Mouse (Mus musculus) neural tube, embryonic 11.5 days (tissue): ENCODE data around the gene Lrrc46. TPM values are rescaled to one million over a fixed set of nuclear protein-coding genes. Genes with fewer than 3 reads are reported as not detected.

Source experiments
- ATAC-seq: fragments of 200-750 bp; cut with Nextera tagmentation; 2 replicates; pipeline ENCODE4 v1.8.0; 2017; ENCODE audit warnings: moderate number of reproducible peaks, mild to moderate bottlenecking, moderate TSS enrichment, moderate library complexity; ENCODE audit not compliant: insufficient read depth, low FRiP score, low TSS enrichment
- DNase-seq: peaks from one replicate; pipeline ENCODE4 v3.0.0-alpha.2; 2015; ENCODE audit warnings: low spot score
- H3K27ac ChIP-seq: fragments of 300-500 bp; sonication (generic); 2 replicates; pipeline ENCODE4 v1.5.1; 2014; ENCODE audit warnings: low read depth, mild to moderate bottlenecking, low read length
- H3K27me3 ChIP-seq: fragments of 300-500 bp; sonication (generic); 2 replicates; pipeline ENCODE4 v1.6.1; 2014; ENCODE audit warnings: mild to moderate bottlenecking, low read length, mixed read lengths; ENCODE audit not compliant: control insufficient read depth, insufficient read depth
- H3K36me3 ChIP-seq: fragments of 300-500 bp; sonication (generic); 2 replicates; pipeline ENCODE4 v1.6.1; 2014; ENCODE audit warnings: mild to moderate bottlenecking, low read length, moderate library complexity, mixed read lengths; ENCODE audit not compliant: control insufficient read depth, insufficient read depth
- H3K4me1 ChIP-seq: fragments of 300-500 bp; sonication (generic); 2 replicates; pipeline ENCODE4 v1.6.1; 2014; ENCODE audit warnings: low read length, mixed read lengths; ENCODE audit not compliant: control insufficient read depth, insufficient read depth
- H3K4me2 ChIP-seq: fragments of 300-500 bp; sonication (generic); 2 replicates; pipeline ENCODE4 v1.6.1; 2014; ENCODE audit warnings: low read depth, mild to moderate bottlenecking, moderate library complexity
- H3K4me3 ChIP-seq: fragments of 300-500 bp; sonication (generic); 2 replicates; pipeline ENCODE4 v1.5.1; 2014; ENCODE audit warnings: low read depth, low read length
- H3K9ac ChIP-seq: fragments of 300-500 bp; sonication (generic); 2 replicates; pipeline ENCODE4 v1.6.1; 2014; ENCODE audit warnings: mild to moderate bottlenecking, low read length
- H3K9me3 ChIP-seq: fragments of 300-500 bp; sonication (generic); 2 replicates; pipeline ENCODE4 v1.6.1; 2016; ENCODE audit warnings: low read length; ENCODE audit not compliant: control insufficient read depth
- WGBS: fragments of 180-500 bp; shearing (Covaris S2); extraction: QIAGEN DNeasy Blood & Tissue Kit; methylation state at CpG from one replicate; pipeline ENCODE4 v1.1.7; 2014; 5-methylcytosine and 5-hydroxymethylcytosine counted together
- polyA plus RNA-seq: library from polyadenylated mRNA; unstranded; fragments of >200 nt; fragmentation: Nextera tagmentation; extraction: Ambion mirVana; gene quantifications from 2 replicates; pipeline ENCODE4 v1.2.1, GENCODE M21; 2014

Gene Lrrc46
- polyA plus RNA-seq, 1 experiment from 2014 or later = 3.1 TPM

- H3K4me3 ChIP-seq = no peak overlapping the region
- H3K36me3 ChIP-seq = peaks cover 3% of the 10 kb centered on the region; the same call in 1 of the 2 replicates
- H3K4me1 ChIP-seq = peaks cover 11% of the 10 kb centered on the region
- DNase-seq (no peak), ATAC-seq (no peak)
- no peak overlapping the region for H3K9ac ChIP-seq
- WGBS = 21% methylated on average over 11 of the region's 11 CpGs
- H3K27me3 ChIP-seq = no peaks in the 10 kb centered on the region
- H3K4me2 ChIP-seq = no peak overlapping the region
- no peak overlapping the region for H3K27ac ChIP-seq
- H3K9me3 ChIP-seq = no peaks in the 10 kb centered on the region
These were observed 11.0 kb upstream of the Lrrc46 start for GRCm38 (mm10) chr11:97052219-97052646.

DNA sequence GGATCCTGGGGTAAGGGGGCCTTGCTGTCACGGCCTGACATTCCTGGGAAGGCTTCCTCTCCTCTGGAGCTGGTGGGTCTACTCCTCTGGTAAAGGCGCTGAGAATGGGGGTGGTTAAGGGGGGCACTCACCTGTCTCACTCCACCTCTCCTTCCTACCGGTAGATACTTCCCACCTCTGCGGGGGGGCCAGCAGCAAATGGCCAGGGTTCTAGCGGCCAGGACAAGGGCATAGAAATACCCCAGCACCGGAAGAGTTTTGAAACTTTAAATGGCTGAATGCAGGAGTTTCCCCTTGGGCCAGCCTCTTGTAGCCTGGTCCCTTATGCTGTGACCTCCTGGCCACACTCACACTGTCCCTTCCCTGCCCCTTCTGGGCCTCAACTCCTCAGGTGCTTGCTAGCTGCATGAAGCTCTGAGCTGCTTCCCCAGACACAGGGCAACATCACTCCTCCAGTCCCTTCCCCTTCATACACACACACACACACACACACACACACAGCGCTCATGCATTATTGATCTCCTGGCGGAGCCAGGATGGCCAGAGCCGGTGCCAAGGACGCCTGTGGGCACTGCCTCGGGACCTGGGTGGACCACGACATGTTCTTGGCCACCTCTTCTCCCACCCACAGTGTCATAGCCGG is 9.9 kb upstream of the Lrrc46 start:
- no peaks in the 10 kb centered on the region for H3K27me3 ChIP-seq
- peaks cover 11% of the 10 kb centered on the region for H3K4me1 ChIP-seq
- no peak for ATAC-seq
- H3K9me3 ChIP-seq = no peaks in the 10 kb centered on the region
- no peak overlapping the region for H3K27ac ChIP-seq
- H3K4me2 ChIP-seq = peak overlapping the region; percentile 95
- WGBS = 33% methylated on average over 13 of the region's 13 CpGs
- peak overlapping the region; percentile 80 for H3K9ac ChIP-seq
- peaks cover 5% of the 10 kb centered on the region for H3K36me3 ChIP-seq
- H3K4me3 ChIP-seq = peak overlapping the region; percentile 71
- DNase-seq = no peak

GRCm38 (mm10) chr11:97050216-97050943 is 9.2 kb upstream of the Lrrc46 start, which contains the start of gene Osbpl7:
TSS of gene Osbpl7 (plus strand) at chr11:97050628.
- ATAC-seq = peak; percentile 65; the same call in 1 of the 2 replicates
- no peak within 1 kb of the TSS for H3K27ac ChIP-seq

DNA sequence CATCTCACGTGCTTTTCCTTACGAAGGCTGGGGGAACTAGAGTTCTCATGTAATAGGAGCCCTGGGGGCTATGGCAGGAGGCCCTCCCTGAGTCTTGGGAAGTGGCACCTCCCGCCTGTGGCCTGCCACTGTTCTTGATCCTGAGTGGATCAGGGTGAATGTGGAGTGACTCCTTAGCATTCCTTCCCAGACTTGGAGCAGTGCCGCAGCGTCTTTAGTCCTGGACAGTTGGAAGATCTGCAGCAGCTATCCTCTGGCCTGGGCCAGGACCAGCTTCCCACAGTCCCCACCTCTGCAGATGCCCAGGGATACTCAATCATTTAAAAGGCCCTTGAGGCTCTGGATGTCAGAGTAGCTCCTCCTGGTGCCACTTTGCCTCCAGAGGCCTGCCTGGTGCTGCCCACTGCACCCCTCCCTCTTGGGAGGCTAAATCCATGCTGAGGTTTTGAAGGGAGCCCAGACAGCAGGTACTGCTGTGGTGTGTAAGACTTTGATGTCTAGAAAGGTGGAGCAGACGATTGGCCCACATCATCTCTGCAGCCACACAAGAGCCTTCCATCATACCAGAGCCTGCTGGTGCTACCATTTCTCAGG is 8.4 kb upstream of the Lrrc46 start:
- DNase-seq (no peak), ATAC-seq (no peak)
- Histone ChIP-seq H3K27me3 (no peaks in the 10 kb centered on the region), H3K27ac (no peak overlapping the region), H3K4me2 (no peak overlapping the region), H3K9me3 (no peaks in the 10 kb centered on the region), H3K4me1 (peaks cover 11% of the 10 kb centered on the region), H3K36me3 (peaks cover 4% of the 10 kb centered on the region), H3K9ac (no peak overlapping the region), H3K4me3 (no peak overlapping the region)
- WGBS = 84% methylated on average over 6 of the region's 6 CpGs

More at GRCm38 (mm10) chr11:97050216-97050943, 9.2 kb upstream of the Lrrc46 start, which contains the start of gene Osbpl7:
- DNase-seq = peak; percentile 78
- H3K4me3 ChIP-seq = peak within 1 kb of the TSS; percentile 71
- peak within 1 kb of the TSS; percentile 95 for H3K4me2 ChIP-seq
- peak within 1 kb of the TSS; percentile 80 for H3K9ac ChIP-seq
- peaks cover 6% of the 10 kb centered on the region for H3K36me3 ChIP-seq
- H3K9me3 ChIP-seq = no peaks in the 10 kb centered on the region
- peaks cover 11% of the 10 kb centered on the region for H3K4me1 ChIP-seq
- WGBS = 8% methylated on average over 18 of the region's 18 CpGs
- no peaks in the 10 kb centered on the region for H3K27me3 ChIP-seq

DNA sequence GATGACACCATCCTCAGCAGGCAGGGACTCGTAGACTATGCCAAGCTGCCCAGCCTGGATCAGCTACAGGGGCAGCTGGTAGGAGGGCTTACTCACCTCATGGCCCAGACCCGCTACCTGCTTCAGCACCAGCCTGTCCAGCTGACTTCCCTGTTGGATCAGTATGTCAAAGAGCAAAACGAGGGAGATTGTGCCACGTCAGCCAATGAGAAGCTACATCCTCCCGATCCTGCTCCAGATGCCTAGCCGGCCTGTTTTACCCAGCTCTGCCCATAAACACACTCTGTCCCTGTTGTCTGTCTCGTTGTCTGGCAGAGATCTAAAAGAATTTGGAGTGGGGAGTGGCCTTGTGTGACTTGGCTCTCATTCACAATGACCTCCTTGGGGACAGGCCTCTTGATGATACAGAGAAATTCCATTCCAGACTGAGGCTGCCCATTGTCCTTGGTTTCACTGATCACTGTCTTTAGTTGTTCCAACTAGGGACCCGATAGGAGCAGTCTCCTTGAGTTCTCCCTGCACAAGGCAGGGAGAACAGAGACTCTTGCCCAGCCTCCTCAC is 7.0 kb upstream of the Lrrc46 start:
- WGBS = 87% methylated on average over 8 of the region's 8 CpGs

DNA sequence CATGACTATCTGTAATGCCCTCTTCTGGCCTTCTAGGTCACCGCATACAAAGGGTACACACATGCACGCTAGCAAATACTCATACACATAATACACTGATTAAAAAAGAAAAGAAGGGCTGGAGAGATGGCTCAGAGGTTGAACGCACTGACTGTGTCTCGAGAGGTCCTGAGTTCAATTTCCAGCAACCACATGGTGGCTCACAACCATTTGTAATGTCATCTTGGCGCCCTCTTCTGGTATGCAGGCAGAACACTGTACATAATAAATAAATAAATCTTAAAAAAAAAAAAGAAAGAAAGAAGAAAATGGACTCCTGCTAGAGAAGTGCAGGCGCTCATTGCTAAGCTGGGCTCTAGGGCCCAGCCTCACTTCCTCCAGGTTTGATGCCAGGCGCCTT is 4.7 kb upstream of the Lrrc46 start:
- Histone ChIP-seq H3K4me1 (peaks cover 4% of the 10 kb centered on the region; the same call in 1 of the 2 replicates), H3K36me3 (peaks cover 4% of the 10 kb centered on the region), H3K4me3 (no peak overlapping the region), H3K4me2 (no peak overlapping the region), H3K9ac (no peak overlapping the region), H3K27ac (no peak overlapping the region), H3K9me3 (no peaks in the 10 kb centered on the region), H3K27me3 (no peaks in the 10 kb centered on the region)
- WGBS = 85% methylated on average over 7 of the region's 7 CpGs
- no peak for ATAC-seq
- no peak for DNase-seq

More for the DNA sequence above, 7.0 kb upstream of the Lrrc46 start:
- no peak for DNase-seq
- Histone ChIP-seq H3K27me3 (no peaks in the 10 kb centered on the region), H3K4me2 (no peak overlapping the region), H3K9me3 (no peaks in the 10 kb centered on the region), H3K4me3 (no peak overlapping the region), H3K9ac (no peak overlapping the region), H3K27ac (no peak overlapping the region), H3K36me3 (peaks cover 4% of the 10 kb centered on the region), H3K4me1 (peaks cover 11% of the 10 kb centered on the region)
- ATAC-seq = no peak

GRCm38 (mm10) chr11:97044902-97045301 is 3.7 kb upstream of the Lrrc46 start:
- no peak for DNase-seq
- 95% methylated on average over 8 of the region's 8 CpGs for WGBS
- ATAC-seq = no peak

GRCm38 (mm10) chr11:97040301-97041021 is 746 bp downstream of the Lrrc46 start:
- 53% methylated on average over 12 of the region's 12 CpGs for WGBS
- H3K27ac ChIP-seq = no peak overlapping the region

More at GRCm38 (mm10) chr11:97044902-97045301, 3.7 kb upstream of the Lrrc46 start:
- Histone ChIP-seq H3K27me3 (no peaks in the 10 kb centered on the region), H3K27ac (no peak overlapping the region), H3K36me3 (peaks cover 4% of the 10 kb centered on the region), H3K4me2 (no peak overlapping the region), H3K4me3 (no peak overlapping the region), H3K9me3 (no peaks in the 10 kb centered on the region), H3K9ac (no peak overlapping the region), H3K4me1 (peaks cover 4% of the 10 kb centered on the region; the same call in 1 of the 2 replicates)

More at GRCm38 (mm10) chr11:97040301-97041021, 746 bp downstream of the Lrrc46 start:
- H3K4me2 ChIP-seq = peak overlapping the region; percentile 66
- H3K4me3 ChIP-seq = peak overlapping the region; percentile 79
- no peaks in the 10 kb centered on the region for H3K9me3 ChIP-seq
- peaks cover 4% of the 10 kb centered on the region; the same call in 1 of the 2 replicates for H3K4me1 ChIP-seq
- peak overlapping the region; percentile 23; the same call in 1 of the 2 replicates for H3K9ac ChIP-seq
- ATAC-seq (no peak), DNase-seq (no peak)
- no peaks in the 10 kb centered on the region for H3K27me3 ChIP-seq
- no peaks in the 10 kb centered on the region; the same call in 1 of the 2 replicates for H3K36me3 ChIP-seq
